Mouse (Mus musculus): Measurements from ENCODE around the gene Tmem63b. TPM values are rescaled to one million over a fixed set of nuclear protein-coding genes. Genes with fewer than 3 reads are reported as not detected.

Gene Tmem63b
- polyA plus RNA-seq, 1 experiment from 2014 or later = 145 TPM

DNA sequence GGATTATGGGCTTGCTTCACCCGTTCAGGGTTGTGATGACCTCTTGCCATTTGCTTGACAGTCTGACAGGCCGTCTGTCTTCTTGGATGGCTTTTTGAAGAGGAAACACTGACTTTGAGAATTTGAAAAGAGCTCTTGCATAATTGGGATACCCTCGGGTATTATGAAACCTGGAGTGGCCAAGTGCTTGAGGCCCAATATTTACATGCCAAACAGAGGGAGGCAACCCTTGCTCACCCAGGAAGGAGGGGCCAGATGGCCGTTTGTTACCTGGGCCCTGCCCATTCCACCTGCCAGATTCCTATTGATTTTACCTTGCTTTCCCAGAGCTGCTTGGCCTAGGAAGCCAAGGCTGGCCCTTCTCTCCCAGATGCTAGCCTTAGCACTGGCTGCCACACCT, 15.5 kb upstream of the Tmem63b start:
- Histone ChIP-seq H3K9ac (replicated peaks) (no peak overlapping the region), H3K27me3 (replicated peaks) (no peaks in the 10 kb centered on the region), H3K4me2 (no peak overlapping the region), H3K27ac (replicated peaks) (no peak overlapping the region), H3K4me3 (replicated peaks) (no peak overlapping the region), H3K36me3 (peaks cover 12% of the 10 kb centered on the region), H3K9me3 (replicated peaks) (no peaks in the 10 kb centered on the region), H3K4me1 (no peaks in the 10 kb centered on the region)
- ATAC-seq (ENCODE audit: low FRiP score) = no peak
- WGBS = 58% methylated on average over 4 of the region's 4 CpGs

DNA sequence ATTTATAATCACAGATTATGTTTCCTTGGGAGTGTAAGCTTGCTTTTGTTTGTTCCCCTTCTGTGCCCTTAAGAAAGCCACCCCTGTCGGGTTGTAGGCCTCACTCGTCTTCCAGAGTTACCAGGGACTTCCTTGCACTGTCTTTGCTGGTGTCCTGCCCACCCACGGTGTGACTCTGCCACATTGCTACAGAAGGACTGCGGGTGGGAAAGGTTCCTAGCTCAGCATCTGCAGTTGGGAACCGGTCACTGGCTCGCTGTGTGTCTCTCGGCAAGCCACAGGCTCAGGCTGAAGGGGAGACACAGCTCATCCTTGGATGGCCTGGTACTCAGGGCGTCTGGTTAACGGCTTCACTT, 14.5 kb upstream of the Tmem63b start:
- no peak for ATAC-seq (ENCODE audit: low FRiP score)
- H3K9ac ChIP-seq (replicated peaks) = no peak overlapping the region
- H3K4me1 ChIP-seq = no peaks in the 10 kb centered on the region
- H3K9me3 ChIP-seq (replicated peaks) = no peaks in the 10 kb centered on the region
- 80% methylated on average over 9 of the region's 9 CpGs for WGBS
- peaks cover 16% of the 10 kb centered on the region for H3K36me3 ChIP-seq
- H3K4me2 ChIP-seq = no peak overlapping the region
- no peaks in the 10 kb centered on the region for H3K27me3 ChIP-seq (replicated peaks)
- H3K4me3 ChIP-seq (replicated peaks) = no peak overlapping the region
- no peak overlapping the region for H3K27ac ChIP-seq (replicated peaks)

- Histone ChIP-seq H3K4me2 (no peak overlapping the region), H3K4me1 (no peaks in the 10 kb centered on the region), H3K27ac (replicated peaks) (no peak overlapping the region), H3K36me3 (peaks cover 16% of the 10 kb centered on the region), H3K9me3 (replicated peaks) (no peaks in the 10 kb centered on the region), H3K9ac (replicated peaks) (no peak overlapping the region), H3K4me3 (replicated peaks) (no peak overlapping the region), H3K27me3 (replicated peaks) (no peaks in the 10 kb centered on the region)
- 68% methylated on average over 9 of the region's 16 CpGs for WGBS
- no peak for ATAC-seq (ENCODE audit: low FRiP score)
Measured at GRCm38 (mm10) chr17:45700496-45701235, 14.0 kb upstream of the Tmem63b start.

DNA sequence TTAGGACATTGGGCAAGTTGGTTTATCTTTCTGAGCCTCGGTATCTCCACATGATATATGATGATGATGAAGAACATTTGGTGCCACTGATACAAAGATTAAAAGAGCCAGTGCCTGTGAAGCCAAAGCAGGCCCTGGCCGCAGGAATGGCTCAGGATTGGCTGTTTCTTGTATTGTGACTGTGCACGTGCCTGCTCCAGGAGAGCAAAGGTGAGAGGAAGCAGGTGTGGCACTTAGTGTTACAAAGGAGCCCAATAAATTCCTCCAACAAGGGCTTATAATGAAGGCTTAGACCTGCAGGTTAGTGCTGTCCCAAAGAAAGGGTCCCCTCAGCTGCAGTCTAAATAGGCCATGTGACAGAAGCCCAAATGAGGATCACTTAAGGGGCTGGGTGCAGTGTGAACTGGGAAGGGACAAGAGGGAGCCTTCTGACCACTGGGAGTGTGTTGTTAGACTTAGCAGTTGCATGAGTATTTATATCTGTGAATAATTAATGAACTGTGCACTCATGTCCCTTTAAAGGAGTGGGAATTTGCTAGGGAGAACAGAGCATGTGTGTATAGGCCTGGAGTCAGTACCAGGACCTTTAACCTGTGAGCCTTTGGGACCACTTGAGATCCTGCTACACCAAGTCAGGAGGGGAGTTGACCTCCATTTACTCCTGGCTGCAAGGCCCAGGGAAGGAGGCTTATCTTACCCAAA, 12.5 kb upstream of the Tmem63b start:
- Histone ChIP-seq H3K36me3 (peaks cover 16% of the 10 kb centered on the region), H3K27me3 (replicated peaks) (no peaks in the 10 kb centered on the region), H3K9ac (replicated peaks) (no peak overlapping the region), H3K4me3 (replicated peaks) (no peak overlapping the region), H3K4me1 (no peaks in the 10 kb centered on the region), H3K9me3 (replicated peaks) (no peaks in the 10 kb centered on the region), H3K27ac (replicated peaks) (no peak overlapping the region), H3K4me2 (no peak overlapping the region)
- no peak for ATAC-seq (ENCODE audit: low FRiP score)
- WGBS = 87% methylated on average over 3 of the region's 3 CpGs

GRCm38 (mm10) chr17:45698368-45698767, 11.7 kb upstream of the Tmem63b start:
- no peak overlapping the region for H3K4me2 ChIP-seq
- H3K9ac ChIP-seq (replicated peaks) = no peak overlapping the region
- 92% methylated on average over 6 of the region's 6 CpGs for WGBS
- no peak overlapping the region for H3K4me3 ChIP-seq (replicated peaks)
- no peak for ATAC-seq (ENCODE audit: low FRiP score)
- H3K27ac ChIP-seq (replicated peaks) = no peak overlapping the region
- H3K27me3 ChIP-seq (replicated peaks) = no peaks in the 10 kb centered on the region
- H3K36me3 ChIP-seq = peaks cover 16% of the 10 kb centered on the region
- H3K9me3 ChIP-seq (replicated peaks) = no peaks in the 10 kb centered on the region
- H3K4me1 ChIP-seq = peaks cover 2% of the 10 kb centered on the region; the same call in 1 of the 2 replicates

GRCm38 (mm10) chr17:45696981-45697380, 10.3 kb upstream of the Tmem63b start:
- 91% methylated on average over 9 of the region's 9 CpGs for WGBS
- ATAC-seq (ENCODE audit: low FRiP score) = no peak
- Histone ChIP-seq H3K9me3 (replicated peaks) (no peaks in the 10 kb centered on the region), H3K4me2 (no peak overlapping the region), H3K27me3 (replicated peaks) (no peaks in the 10 kb centered on the region), H3K4me1 (peaks cover 2% of the 10 kb centered on the region; the same call in 1 of the 2 replicates), H3K4me3 (replicated peaks) (no peak overlapping the region), H3K9ac (replicated peaks) (no peak overlapping the region), H3K36me3 (peaks cover 16% of the 10 kb centered on the region), H3K27ac (replicated peaks) (no peak overlapping the region)

DNA sequence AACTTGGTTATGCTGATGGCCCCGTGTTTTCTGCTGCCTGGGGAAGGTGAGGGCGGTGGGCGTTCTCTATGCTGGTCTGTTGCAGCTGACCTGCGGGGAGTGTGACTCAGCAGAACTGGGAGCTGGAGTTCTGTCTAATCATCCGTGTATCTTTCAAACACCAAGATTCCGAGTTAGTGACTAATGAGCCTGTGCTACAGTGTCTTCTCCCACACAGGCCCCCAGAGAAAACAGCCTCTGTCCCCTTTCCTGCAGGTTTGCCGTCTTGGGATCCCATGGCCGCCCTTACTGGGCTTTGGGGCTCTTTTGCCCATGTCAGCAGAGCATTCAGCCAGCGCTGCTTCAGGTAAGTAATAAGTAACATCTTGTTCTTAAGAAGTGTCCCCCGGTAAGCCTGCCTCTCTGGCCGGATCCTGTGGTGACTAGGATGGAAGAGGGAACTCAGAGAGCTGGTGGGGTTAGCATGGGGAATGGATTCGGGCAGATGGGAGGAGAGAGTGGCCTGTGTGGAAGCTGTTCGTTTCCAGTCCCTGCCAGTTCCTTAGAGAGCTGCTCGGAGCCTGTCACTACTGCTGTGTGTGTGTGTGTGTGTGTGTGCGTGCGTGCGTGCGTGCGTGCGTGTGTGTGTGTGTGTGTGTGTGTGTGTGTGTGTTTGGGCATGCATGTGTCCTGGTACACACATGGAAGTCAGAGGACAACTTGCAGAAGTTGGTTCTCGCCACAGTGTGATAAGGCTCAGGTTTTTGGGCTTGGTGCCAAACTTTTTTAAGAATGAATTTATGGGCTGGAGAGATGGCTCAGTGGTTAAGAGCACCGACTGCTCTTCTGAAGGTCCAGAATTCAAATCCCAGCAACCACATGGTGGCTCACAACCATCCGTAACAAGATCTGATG, 8.8 kb upstream of the Tmem63b start:
- H3K27ac ChIP-seq (replicated peaks) = no peak overlapping the region
- no peak for ATAC-seq (ENCODE audit: low FRiP score)
- WGBS = 83% methylated on average over 23 of the region's 23 CpGs
- no peak overlapping the region for H3K9ac ChIP-seq (replicated peaks)
- H3K9me3 ChIP-seq (replicated peaks) = no peaks in the 10 kb centered on the region
- H3K4me1 ChIP-seq = peaks cover 2% of the 10 kb centered on the region; the same call in 1 of the 2 replicates
- no peaks in the 10 kb centered on the region for H3K27me3 ChIP-seq (replicated peaks)
- no peak overlapping the region for H3K4me3 ChIP-seq (replicated peaks)
- H3K36me3 ChIP-seq = peaks cover 16% of the 10 kb centered on the region
- no peak overlapping the region for H3K4me2 ChIP-seq

- Histone ChIP-seq H3K4me2 (no peak overlapping the region), H3K9ac (replicated peaks) (no peak overlapping the region), H3K27ac (replicated peaks) (no peak overlapping the region), H3K9me3 (replicated peaks) (no peaks in the 10 kb centered on the region), H3K36me3 (peaks cover 13% of the 10 kb centered on the region), H3K4me3 (replicated peaks) (no peak overlapping the region), H3K4me1 (peaks cover 2% of the 10 kb centered on the region; the same call in 1 of the 2 replicates), H3K27me3 (replicated peaks) (no peaks in the 10 kb centered on the region)
- ATAC-seq (ENCODE audit: low FRiP score) = no peak
- 87% methylated on average over 18 of the region's 18 CpGs for WGBS
Measured at GRCm38 (mm10) chr17:45693812-45694565, 7.3 kb upstream of the Tmem63b start.

DNA sequence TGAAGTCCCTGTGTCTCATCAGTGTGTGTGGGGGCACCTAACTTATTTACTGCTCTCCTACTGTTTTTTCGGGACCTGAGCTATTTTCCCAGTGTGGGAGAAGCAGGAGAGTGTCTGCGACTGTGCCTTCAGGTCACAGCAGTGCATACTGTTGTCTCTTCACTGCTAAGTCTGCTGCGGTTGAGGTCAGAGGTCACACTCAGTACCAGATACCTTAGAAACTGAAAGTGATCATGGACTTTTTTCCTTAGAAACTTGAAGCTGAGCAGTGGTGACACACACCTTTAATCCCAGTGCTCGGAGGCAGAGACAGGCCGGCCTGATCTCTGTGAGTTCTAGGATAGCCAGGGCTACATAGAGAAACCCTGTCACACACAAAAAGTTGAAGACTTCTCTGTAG, 5.5 kb upstream of the Tmem63b start:
- no peak overlapping the region for H3K4me2 ChIP-seq
- peaks cover 4% of the 10 kb centered on the region; the same call in 1 of the 2 replicates for H3K36me3 ChIP-seq
- no peak for ATAC-seq (ENCODE audit: low FRiP score)
- H3K27me3 ChIP-seq (replicated peaks) = no peaks in the 10 kb centered on the region
- no peaks in the 10 kb centered on the region for H3K9me3 ChIP-seq (replicated peaks)
- peaks cover 10% of the 10 kb centered on the region for H3K4me1 ChIP-seq
- 87% methylated on average over 5 of the region's 5 CpGs for WGBS
- H3K9ac ChIP-seq (replicated peaks) = no peak overlapping the region
- no peak overlapping the region for H3K27ac ChIP-seq (replicated peaks)
- no peak overlapping the region for H3K4me3 ChIP-seq (replicated peaks)

GRCm38 (mm10) chr17:45690044-45690443, 3.3 kb upstream of the Tmem63b start:
- no peak for ATAC-seq (ENCODE audit: low FRiP score)
- no peak overlapping the region for H3K4me2 ChIP-seq
- WGBS = 93% methylated on average over 4 of the region's 4 CpGs
- no peaks in the 10 kb centered on the region for H3K27me3 ChIP-seq (replicated peaks)
- H3K36me3 ChIP-seq = no peaks in the 10 kb centered on the region
- no peaks in the 10 kb centered on the region for H3K9me3 ChIP-seq (replicated peaks)
- H3K27ac ChIP-seq (replicated peaks) = no peak overlapping the region
- H3K9ac ChIP-seq (replicated peaks) = no peak overlapping the region
- peaks cover 17% of the 10 kb centered on the region for H3K4me1 ChIP-seq
- no peak overlapping the region for H3K4me3 ChIP-seq (replicated peaks)

DNA sequence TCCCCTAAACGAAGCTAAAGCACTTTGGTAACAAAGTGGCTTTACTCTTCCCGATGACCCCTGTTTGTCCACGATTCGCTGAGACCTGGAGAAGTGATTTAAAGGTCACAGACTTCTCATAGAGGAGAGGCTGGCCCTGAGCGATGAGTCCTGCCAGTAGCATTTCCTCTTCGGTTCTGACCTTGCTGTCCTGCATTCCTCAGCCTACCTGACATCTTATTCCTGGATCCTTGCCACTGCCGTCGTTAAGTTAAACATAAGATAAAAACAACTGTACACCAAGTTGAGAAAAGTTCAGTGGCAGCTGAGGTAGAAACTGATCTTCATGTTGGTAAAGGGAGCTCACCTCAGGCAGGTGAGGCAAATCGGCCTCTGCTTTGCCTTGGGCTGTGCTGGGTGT, 2.4 kb upstream of the Tmem63b start:
- Histone ChIP-seq H3K36me3 (no peaks in the 10 kb centered on the region), H3K4me2 (no peak overlapping the region), H3K27me3 (replicated peaks) (no peaks in the 10 kb centered on the region), H3K4me1 (peaks cover 27% of the 10 kb centered on the region), H3K9me3 (replicated peaks) (no peaks in the 10 kb centered on the region), H3K27ac (replicated peaks) (no peak overlapping the region), H3K9ac (replicated peaks) (no peak overlapping the region), H3K4me3 (replicated peaks) (no peak overlapping the region)
- no peak for ATAC-seq (ENCODE audit: low FRiP score)
- WGBS = 87% methylated on average over 9 of the region's 9 CpGs
